Mouse (Mus musculus): ENCODE data around the gene Vps13d. TPM values are rescaled to one million over a fixed set of nuclear protein-coding genes. Genes with fewer than 3 reads are reported as not detected.

Gene Vps13d
- polyA plus RNA-seq, 1 experiment from 2014 or later, result 15.2 TPM

- no peaks in the 10 kb centered on the region for H3K36me3 ChIP-seq (ENCODE audit: control insufficient read depth, insufficient read depth, low read length)
- no peaks in the 10 kb centered on the region for H3K4me1 ChIP-seq (replicated peaks; ENCODE audit: control insufficient read depth, insufficient read depth, low read length)
- no peak overlapping the region for H3K27ac ChIP-seq (ENCODE audit: low read depth, low read length)
- no peak for ATAC-seq (ENCODE audit: low FRiP score)
- DNase-seq (ENCODE audit: low spot score), result no peak
- H3K9me3 ChIP-seq (ENCODE audit: control insufficient read depth, low read length), result no peaks in the 10 kb centered on the region
- no peak overlapping the region for H3K4me2 ChIP-seq (replicated peaks; ENCODE audit: low read depth, low read length)
- 91% methylated on average over 3 of the region's 3 CpGs for WGBS
- H3K9ac ChIP-seq (ENCODE audit: low read depth, low read length), result no peak overlapping the region
- no peak overlapping the region for H3K4me3 ChIP-seq (ENCODE audit: low read depth, low read length)
- no peaks in the 10 kb centered on the region for H3K27me3 ChIP-seq (ENCODE audit: control insufficient read depth, insufficient read depth, low read length)
Measured at GRCm38 (mm10) chr4:145097974-145098373, 96.8 kb downstream of the Vps13d start.

GRCm38 (mm10) chr4:145096481-145097039 lies 98.2 kb downstream of the Vps13d start:
- Histone ChIP-seq H3K9me3 (ENCODE audit: control insufficient read depth, low read length) (no peaks in the 10 kb centered on the region), H3K27me3 (ENCODE audit: control insufficient read depth, insufficient read depth, low read length) (no peaks in the 10 kb centered on the region), H3K36me3 (ENCODE audit: control insufficient read depth, insufficient read depth, low read length) (no peaks in the 10 kb centered on the region), H3K4me3 (ENCODE audit: low read depth, low read length) (no peak overlapping the region), H3K27ac (ENCODE audit: low read depth, low read length) (no peak overlapping the region), H3K4me2 (replicated peaks; ENCODE audit: low read depth, low read length) (no peak overlapping the region), H3K9ac (ENCODE audit: low read depth, low read length) (no peak overlapping the region), H3K4me1 (replicated peaks; ENCODE audit: control insufficient read depth, insufficient read depth, low read length) (no peaks in the 10 kb centered on the region)
- DNase-seq (ENCODE audit: low spot score) (no peak), ATAC-seq (ENCODE audit: low FRiP score) (no peak)
- WGBS, result 90% methylated on average over 5 of the region's 5 CpGs

DNA sequence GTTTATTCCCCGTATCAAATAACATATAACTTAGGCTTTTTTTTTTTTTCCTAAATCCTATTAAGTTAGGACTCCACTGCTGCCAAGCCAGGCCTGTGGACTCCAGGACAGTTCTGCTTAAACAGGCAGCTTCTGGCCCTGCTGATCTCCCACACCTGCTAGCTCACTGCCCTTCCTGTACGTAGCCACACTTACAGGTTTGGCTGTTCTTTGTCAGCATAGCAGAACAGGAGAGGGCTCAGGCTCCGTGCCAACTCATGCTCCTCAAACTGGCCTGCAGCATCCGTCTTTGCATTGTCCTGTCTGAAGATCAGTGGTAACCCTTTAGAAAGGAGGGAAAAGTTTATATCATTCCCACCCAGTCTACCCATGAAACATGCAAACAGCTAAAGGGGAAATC lies 108.3 kb downstream of the Vps13d start:
- Histone ChIP-seq H3K9ac (ENCODE audit: low read depth, low read length) (no peak overlapping the region), H3K9me3 (ENCODE audit: control insufficient read depth, low read length) (no peaks in the 10 kb centered on the region), H3K4me3 (ENCODE audit: low read depth, low read length) (no peak overlapping the region), H3K4me1 (replicated peaks; ENCODE audit: control insufficient read depth, insufficient read depth, low read length) (no peaks in the 10 kb centered on the region), H3K27me3 (ENCODE audit: control insufficient read depth, insufficient read depth, low read length) (no peaks in the 10 kb centered on the region), H3K27ac (ENCODE audit: low read depth, low read length) (no peak overlapping the region), H3K4me2 (replicated peaks; ENCODE audit: low read depth, low read length) (no peak overlapping the region), H3K36me3 (ENCODE audit: control insufficient read depth, insufficient read depth, low read length) (no peaks in the 10 kb centered on the region)
- DNase-seq (ENCODE audit: low spot score) (no peak), ATAC-seq (ENCODE audit: low FRiP score) (no peak)
- 100% methylated on average over 4 of the region's 4 CpGs for WGBS

DNA sequence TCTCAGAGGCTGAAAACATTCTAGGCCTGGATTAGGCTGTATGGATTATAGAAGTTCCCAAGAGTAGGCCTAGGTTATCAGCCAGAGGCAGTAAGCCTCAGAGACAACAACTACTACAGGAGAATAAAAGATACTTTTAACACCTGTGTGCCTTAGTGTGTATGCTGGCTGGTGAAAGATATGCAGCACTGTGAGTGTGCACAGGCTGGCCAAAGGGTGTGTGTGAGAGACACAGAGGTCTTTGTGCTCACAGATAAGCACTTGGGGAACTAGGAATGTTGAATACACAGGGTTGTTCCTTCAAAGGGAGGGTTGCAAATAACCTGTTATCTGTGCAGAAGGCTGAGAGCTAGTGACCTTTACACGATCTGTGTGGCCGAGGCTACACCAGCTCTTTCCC lies 115.5 kb downstream of the Vps13d start:
- Histone ChIP-seq H3K4me3 (ENCODE audit: low read depth, low read length) (no peak overlapping the region), H3K27me3 (ENCODE audit: control insufficient read depth, insufficient read depth, low read length) (no peaks in the 10 kb centered on the region), H3K9ac (ENCODE audit: low read depth, low read length) (no peak overlapping the region), H3K4me1 (replicated peaks; ENCODE audit: control insufficient read depth, insufficient read depth, low read length) (no peaks in the 10 kb centered on the region), H3K27ac (ENCODE audit: low read depth, low read length) (no peak overlapping the region), H3K9me3 (ENCODE audit: control insufficient read depth, low read length) (no peaks in the 10 kb centered on the region), H3K4me2 (replicated peaks; ENCODE audit: low read depth, low read length) (no peak overlapping the region), H3K36me3 (ENCODE audit: control insufficient read depth, insufficient read depth, low read length) (0 out of 2 replicates have a peak, but pooled peaks cover 3% of the 10 kb centered on the region)
- 93% methylated on average over 2 of the region's 2 CpGs for WGBS
- ATAC-seq (ENCODE audit: low FRiP score), result no peak
- DNase-seq (ENCODE audit: low spot score), result no peak

DNA sequence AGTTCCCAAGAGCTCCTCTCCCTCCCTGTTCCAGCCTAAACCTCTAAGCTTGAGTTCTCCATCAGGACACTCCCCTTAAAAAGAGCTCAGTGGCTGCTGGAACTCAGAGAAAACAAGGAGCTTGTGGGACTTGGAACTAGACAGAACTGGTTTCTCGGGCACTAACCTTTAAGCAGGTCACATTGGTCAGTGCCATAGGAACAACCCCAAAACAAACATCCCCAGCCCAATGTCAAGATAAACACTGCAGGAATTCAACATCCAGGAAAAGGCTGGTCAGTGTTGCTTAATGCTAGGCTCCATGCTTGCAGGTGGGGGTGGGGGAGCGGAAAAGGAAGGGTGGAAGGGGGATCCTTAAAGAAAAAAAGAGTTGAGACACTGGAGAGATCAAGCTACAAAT lies 120.5 kb downstream of the Vps13d start:
- DNase-seq (ENCODE audit: low spot score) (no peak), ATAC-seq (ENCODE audit: low FRiP score) (no peak)
- Histone ChIP-seq H3K36me3 (ENCODE audit: control insufficient read depth, insufficient read depth, low read length) (0 out of 2 replicates have a peak, but pooled peaks cover 5% of the 10 kb centered on the region), H3K9me3 (ENCODE audit: control insufficient read depth, low read length) (no peaks in the 10 kb centered on the region), H3K4me3 (ENCODE audit: low read depth, low read length) (no peak overlapping the region), H3K9ac (ENCODE audit: low read depth, low read length) (no peak overlapping the region), H3K4me1 (replicated peaks; ENCODE audit: control insufficient read depth, insufficient read depth, low read length) (no peaks in the 10 kb centered on the region), H3K4me2 (replicated peaks; ENCODE audit: low read depth, low read length) (no peak overlapping the region), H3K27ac (ENCODE audit: low read depth, low read length) (no peak overlapping the region), H3K27me3 (ENCODE audit: control insufficient read depth, insufficient read depth, low read length) (no peaks in the 10 kb centered on the region)
- 89% methylated on average over 2 of the region's 2 CpGs for WGBS

- Histone ChIP-seq H3K36me3 (ENCODE audit: control insufficient read depth, insufficient read depth, low read length) (0 out of 2 replicates have a peak, but pooled peaks cover 4% of the 10 kb centered on the region), H3K9me3 (ENCODE audit: control insufficient read depth, low read length) (no peaks in the 10 kb centered on the region), H3K4me3 (ENCODE audit: low read depth, low read length) (no peak overlapping the region), H3K9ac (ENCODE audit: low read depth, low read length) (no peak overlapping the region), H3K27ac (ENCODE audit: low read depth, low read length) (no peak overlapping the region), H3K27me3 (ENCODE audit: control insufficient read depth, insufficient read depth, low read length) (no peaks in the 10 kb centered on the region), H3K4me2 (replicated peaks; ENCODE audit: low read depth, low read length) (no peak overlapping the region), H3K4me1 (replicated peaks; ENCODE audit: control insufficient read depth, insufficient read depth, low read length) (no peaks in the 10 kb centered on the region)
- DNase-seq (ENCODE audit: low spot score), result no peak
- ATAC-seq (ENCODE audit: low FRiP score), result no peak
- 90% methylated on average over 7 of the region's 7 CpGs for WGBS
Measured at GRCm38 (mm10) chr4:145073728-145074127, 121.1 kb downstream of the Vps13d start.

GRCm38 (mm10) chr4:145071942-145072341 lies 122.9 kb downstream of the Vps13d start:
- Histone ChIP-seq H3K4me2 (replicated peaks; ENCODE audit: low read depth, low read length) (no peak overlapping the region), H3K4me3 (ENCODE audit: low read depth, low read length) (no peak overlapping the region), H3K36me3 (ENCODE audit: control insufficient read depth, insufficient read depth, low read length) (0 out of 2 replicates have a peak, but pooled peaks cover 4% of the 10 kb centered on the region), H3K9me3 (ENCODE audit: control insufficient read depth, low read length) (no peaks in the 10 kb centered on the region), H3K27ac (ENCODE audit: low read depth, low read length) (no peak overlapping the region), H3K4me1 (replicated peaks; ENCODE audit: control insufficient read depth, insufficient read depth, low read length) (no peaks in the 10 kb centered on the region), H3K27me3 (ENCODE audit: control insufficient read depth, insufficient read depth, low read length) (no peaks in the 10 kb centered on the region), H3K9ac (ENCODE audit: low read depth, low read length) (no peak overlapping the region)
- WGBS, result 93% methylated on average over 7 of the region's 7 CpGs
- DNase-seq (ENCODE audit: low spot score) (no peak), ATAC-seq (ENCODE audit: low FRiP score) (no peak)

GRCm38 (mm10) chr4:145067019-145067680 lies 127.7 kb downstream of the Vps13d start:
- Histone ChIP-seq H3K4me2 (replicated peaks; ENCODE audit: low read depth, low read length) (no peak overlapping the region), H3K4me1 (replicated peaks; ENCODE audit: control insufficient read depth, insufficient read depth, low read length) (no peaks in the 10 kb centered on the region), H3K36me3 (ENCODE audit: control insufficient read depth, insufficient read depth, low read length) (0 out of 2 replicates have a peak, but pooled peaks cover 7% of the 10 kb centered on the region), H3K9me3 (ENCODE audit: control insufficient read depth, low read length) (no peaks in the 10 kb centered on the region), H3K27me3 (ENCODE audit: control insufficient read depth, insufficient read depth, low read length) (no peaks in the 10 kb centered on the region), H3K4me3 (ENCODE audit: low read depth, low read length) (no peak overlapping the region), H3K27ac (ENCODE audit: low read depth, low read length) (peak overlapping the region; percentile 60; the same call in 1 of the 2 replicates), H3K9ac (ENCODE audit: low read depth, low read length) (0 out of 2 replicates have a peak overlapping the region, but pooled peaks have one; percentile 40)
- peak; percentile 26 for DNase-seq (ENCODE audit: low spot score)
- 21% methylated on average over 6 of the region's 6 CpGs for WGBS
- ATAC-seq (ENCODE audit: low FRiP score), result peak; percentile 88
